Mouse (Mus musculus) heart, embryonic 10.5 days (tissue): ENCODE results near the gene Ifrd2. TPM values are rescaled to one million over a fixed set of nuclear protein-coding genes. Genes with fewer than 3 reads are reported as not detected.
"Not testable (repeated sequence)": the region's sequence is repeated elsewhere in the genome, so short reads cannot be mapped to it uniquely, and the experiment has no call there.

ENCODE experiments used
- DNase-seq: peaks from one replicate; pipeline ENCODE4 v3.0.0-alpha.2; 2017; ENCODE audit warnings: low spot score
- H3K27ac ChIP-seq: fragments of 300-500 bp; sonication (generic); 2 replicates; pipeline ENCODE4 v1.5.1; 2016; ENCODE audit warnings: mild to moderate bottlenecking
- H3K27me3 ChIP-seq: fragments of 300-500 bp; sonication (generic); 2 replicates; pipeline ENCODE4 v1.6.1; 2016; ENCODE audit warnings: mild to moderate bottlenecking; ENCODE audit not compliant: poor library complexity, insufficient read depth, severe bottlenecking
- H3K36me3 ChIP-seq: fragments of 300-500 bp; sonication (generic); 2 replicates; pipeline ENCODE4 v1.6.1; 2016; ENCODE audit warnings: mild to moderate bottlenecking, moderate library complexity
- H3K4me1 ChIP-seq: fragments of 300-500 bp; sonication (generic); 2 replicates; pipeline ENCODE4 v1.6.1; 2016; ENCODE audit warnings: mild to moderate bottlenecking
- H3K4me3 ChIP-seq: fragments of 300-500 bp; sonication (generic); 2 replicates; pipeline ENCODE4 v1.5.1; 2016; ENCODE audit warnings: mild to moderate bottlenecking, moderate library complexity
- H3K9me3 ChIP-seq: fragments of 300-500 bp; sonication (generic); 2 replicates; pipeline ENCODE4 v1.6.1; 2016; ENCODE audit warnings: mild to moderate bottlenecking, moderate library complexity
- WGBS: fragments of 180-500 bp; shearing (Covaris S2); methylation state at CpG from one replicate; pipeline ENCODE4 v1.1.7; 2016; 5-methylcytosine and 5-hydroxymethylcytosine counted together
- polyA plus RNA-seq: library from polyadenylated mRNA; unstranded; fragments of >200 nt; fragmentation: Nextera tagmentation; extraction: Ambion mirVana; gene quantifications from 2 replicates; pipeline ENCODE4 v1.2.1, GENCODE M21; 2016

The Ifrd2 gene
- polyA plus RNA-seq, 1 experiment from 2014 or later: 62.8 TPM

- Histone ChIP-seq H3K27ac (peak overlapping the region; percentile 97; the same call in 1 of the 2 replicates), H3K9me3 (no peaks in the 10 kb centered on the region), H3K36me3 (peaks cover 44% of the 10 kb centered on the region), H3K4me1 (peaks cover 62% of the 10 kb centered on the region), H3K27me3 (no peaks in the 10 kb centered on the region), H3K4me3 (peak overlapping the region; percentile 81)
- 60% methylated on average over 21 of the region's 21 CpGs for WGBS
- DNase-seq: peak; percentile 84
Measured at GRCm38 (mm10) chr9:107570845-107571244, 16.6 kb upstream of the Ifrd2 start.

- Histone ChIP-seq H3K4me1 (peaks cover 60% of the 10 kb centered on the region), H3K27ac (peak overlapping the region; percentile 97; the same call in 1 of the 2 replicates), H3K9me3 (no peaks in the 10 kb centered on the region), H3K27me3 (no peaks in the 10 kb centered on the region), H3K36me3 (peaks cover 44% of the 10 kb centered on the region), H3K4me3 (peak overlapping the region; percentile 81)
- no peak for DNase-seq
- 88% methylated on average over 22 of the region's 22 CpGs for WGBS
Measured at GRCm38 (mm10) chr9:107571534-107572326, 15.7 kb upstream of the Ifrd2 start.

DNA sequence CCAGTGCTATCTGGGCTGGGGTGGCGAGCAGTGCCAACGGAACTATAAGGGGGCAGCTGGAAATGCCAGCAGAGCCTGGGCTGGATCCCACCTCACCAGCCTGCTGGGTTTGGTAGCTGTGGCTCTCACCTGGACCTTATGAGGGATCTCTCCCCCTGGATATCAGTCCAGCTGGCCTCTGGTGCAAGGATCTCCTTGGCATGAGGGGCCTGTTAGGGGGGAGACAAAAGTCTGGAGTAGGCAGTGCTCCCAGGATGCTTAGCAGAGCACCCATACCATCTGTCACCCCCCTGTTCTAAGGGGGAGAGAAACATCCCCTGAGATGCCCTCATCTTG, 15.1 kb upstream of the Ifrd2 start:
- H3K27ac ChIP-seq: no peak overlapping the region
- no peaks in the 10 kb centered on the region for H3K27me3 ChIP-seq
- no peaks in the 10 kb centered on the region for H3K9me3 ChIP-seq
- DNase-seq: no peak
- 98% methylated on average over 2 of the region's 2 CpGs for WGBS
- H3K4me3 ChIP-seq: no peak overlapping the region
- H3K4me1 ChIP-seq: peaks cover 60% of the 10 kb centered on the region
- H3K36me3 ChIP-seq: peaks cover 44% of the 10 kb centered on the region

GRCm38 (mm10) chr9:107573774-107574173, 13.7 kb upstream of the Ifrd2 start:
- not testable (repeated sequence) for H3K27ac ChIP-seq, H3K9me3 ChIP-seq, H3K4me3 ChIP-seq, DNase-seq, H3K27me3 ChIP-seq
- 79% methylated on average over 6 of the region's 6 CpGs for WGBS
- Histone ChIP-seq H3K4me1 (peaks cover 61% of the 10 kb centered on the region), H3K36me3 (peaks cover 44% of the 10 kb centered on the region)

DNA sequence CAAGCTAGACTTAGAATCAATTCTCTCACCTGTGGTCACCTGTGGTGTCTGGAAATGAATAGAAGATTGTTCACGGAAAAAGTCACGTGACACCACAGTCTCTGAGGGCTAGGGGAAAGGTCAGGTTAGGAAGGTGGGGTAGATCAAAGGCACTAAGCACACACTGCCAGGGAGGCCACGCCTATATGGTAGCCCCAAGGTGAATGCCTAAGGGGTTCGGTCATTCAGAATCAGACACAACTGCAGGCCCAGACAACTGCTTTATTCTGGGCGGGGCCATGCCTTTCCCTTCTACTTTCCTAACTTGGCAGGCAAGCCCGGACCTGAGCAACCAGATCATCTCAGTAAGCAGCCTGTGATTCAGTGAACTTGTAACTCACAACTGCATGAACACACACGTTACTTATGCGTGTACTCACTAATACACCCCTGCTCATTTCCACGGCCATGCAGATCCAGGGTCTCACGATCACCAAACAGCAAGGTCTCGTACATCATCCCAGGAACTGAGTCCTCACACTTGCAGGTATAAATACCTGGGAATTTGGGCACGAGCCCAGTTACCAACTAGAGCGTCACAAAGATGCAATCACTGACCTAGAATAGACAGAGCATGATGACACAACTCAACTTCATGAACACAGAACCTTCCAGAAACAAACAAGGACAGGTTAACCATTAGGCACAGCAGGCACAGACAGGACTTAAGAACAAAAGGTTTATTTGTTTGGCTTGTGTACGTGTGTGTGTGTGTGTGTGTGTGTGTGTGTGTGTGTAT, 11.7 kb upstream of the Ifrd2 start:
- Histone ChIP-seq H3K27me3 (no peaks in the 10 kb centered on the region), H3K4me3 (no peak overlapping the region; the same call in 1 of the 2 replicates), H3K36me3 (peaks cover 38% of the 10 kb centered on the region), H3K9me3 (no peaks in the 10 kb centered on the region), H3K27ac (peak overlapping the region; percentile 8), H3K4me1 (peaks cover 59% of the 10 kb centered on the region)
- DNase-seq: no peak
- 86% methylated on average over 14 of the region's 14 CpGs for WGBS

DNA sequence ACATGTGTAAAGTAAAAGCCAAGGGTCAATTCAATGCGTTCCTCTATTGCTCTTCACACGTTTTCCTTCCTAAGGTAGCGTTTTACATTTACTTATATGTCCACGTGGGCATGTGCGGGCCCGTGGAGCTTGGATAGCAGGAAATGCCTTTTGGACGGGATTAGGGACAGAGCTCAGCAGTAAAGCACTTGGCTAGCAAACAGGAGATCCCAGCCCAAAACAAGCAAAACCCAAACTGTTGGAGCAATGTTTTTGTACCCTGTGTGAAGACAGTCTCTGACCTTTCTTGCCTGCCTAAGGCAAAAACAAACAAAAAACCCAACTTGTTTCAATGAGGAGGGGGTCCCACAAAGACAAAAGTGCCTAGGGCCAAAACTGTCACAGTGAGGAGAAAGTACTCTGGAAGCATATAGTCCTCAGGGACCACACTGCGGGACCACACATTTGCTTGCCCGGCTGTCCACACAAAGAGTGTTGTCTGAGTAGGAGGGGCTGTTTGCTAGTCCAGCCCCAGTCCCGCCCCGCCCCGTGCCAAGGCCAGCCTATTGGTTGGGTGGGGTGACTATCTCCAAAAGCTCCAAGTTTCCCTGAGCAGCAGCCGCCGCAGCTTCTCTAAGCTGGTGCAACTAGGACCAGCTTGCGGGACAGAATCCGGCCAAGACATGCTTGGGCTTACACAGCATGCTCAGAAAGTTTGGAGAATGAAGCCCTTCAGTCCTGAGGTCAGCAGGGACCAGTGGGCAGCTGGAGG, 10.9 kb upstream of the Ifrd2 start, which contains the start of gene Hyal1:
Gene Hyal1, plus strand, starts transcription at position 571 of the 751 bp plus-strand sequence.
- Histone ChIP-seq H3K27me3 (no peaks in the 10 kb centered on the region), H3K9me3 (no peaks in the 10 kb centered on the region), H3K4me3 (peak within 1 kb of the TSS; percentile 54), H3K27ac (peak within 1 kb of the TSS; percentile 8), H3K4me1 (peaks cover 58% of the 10 kb centered on the region), H3K36me3 (peaks cover 31% of the 10 kb centered on the region)
- WGBS: 24% methylated on average over 16 of the region's 16 CpGs
- peak; percentile 95 for DNase-seq

- WGBS: 88% methylated on average over 10 of the region's 10 CpGs
- H3K36me3 ChIP-seq: peaks cover 21% of the 10 kb centered on the region
- DNase-seq: no peak
- H3K9me3 ChIP-seq: no peaks in the 10 kb centered on the region
- no peak overlapping the region for H3K4me3 ChIP-seq
- H3K27ac ChIP-seq: no peak overlapping the region
- H3K27me3 ChIP-seq: no peaks in the 10 kb centered on the region
- H3K4me1 ChIP-seq: peaks cover 63% of the 10 kb centered on the region
Measured at GRCm38 (mm10) chr9:107577871-107578270, 9.6 kb upstream of the Ifrd2 start.

GRCm38 (mm10) chr9:107578587-107578986, 8.9 kb upstream of the Ifrd2 start, which contains the start of gene Naa80:
Gene Naa80, plus strand, starts transcription at chr9:107578887.
- no peak for DNase-seq
- Histone ChIP-seq H3K9me3 (no peaks in the 10 kb centered on the region), H3K27me3 (no peaks in the 10 kb centered on the region), H3K4me3 (no peak within 1 kb of the TSS; the same call in 1 of the 2 replicates), H3K4me1 (peaks cover 67% of the 10 kb centered on the region), H3K27ac (0 out of 2 replicates have a peak within 1 kb of the TSS, but pooled peaks have one; percentile 25), H3K36me3 (peaks cover 22% of the 10 kb centered on the region)
- 69% methylated on average over 3 of the region's 3 CpGs for WGBS

DNA sequence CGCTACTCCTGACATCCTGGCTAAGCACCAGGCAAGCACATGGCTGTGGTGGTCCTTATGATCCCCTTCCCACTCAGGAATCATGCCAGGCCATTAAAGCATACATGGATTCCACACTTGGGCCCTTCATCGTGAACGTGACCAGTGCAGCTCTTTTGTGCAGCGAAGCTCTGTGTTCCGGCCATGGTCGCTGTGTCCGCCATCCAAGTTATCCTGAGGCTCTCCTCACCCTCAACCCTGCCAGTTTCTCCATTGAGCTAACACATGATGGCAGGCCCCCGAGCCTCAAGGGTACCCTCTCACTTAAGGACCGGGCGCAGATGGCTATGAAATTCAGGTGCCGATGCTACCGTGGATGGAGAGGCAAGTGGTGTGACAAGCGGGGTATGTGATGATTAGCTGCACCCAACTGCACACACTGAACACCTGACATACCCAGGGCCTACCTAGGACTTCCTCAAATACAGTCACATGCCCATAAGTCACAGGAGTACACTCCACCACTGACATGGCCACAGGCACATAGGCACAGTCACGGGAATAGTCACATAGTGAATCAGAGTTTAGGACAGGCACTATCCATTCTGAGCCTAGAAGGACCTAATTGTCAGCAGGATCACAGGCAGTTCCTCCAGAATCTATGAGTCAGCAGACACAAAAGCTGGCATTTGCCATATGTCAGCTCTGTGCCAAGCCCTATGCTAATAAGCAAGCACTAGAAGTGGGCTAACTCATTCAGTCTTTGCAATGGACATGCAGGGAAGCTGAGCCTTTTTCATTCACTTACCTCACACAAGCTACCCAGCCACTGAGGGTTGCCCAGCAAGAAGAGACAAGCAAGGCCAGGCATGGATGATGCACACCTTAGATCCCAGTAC, 8.2 kb upstream of the Ifrd2 start:
- peaks cover 21% of the 10 kb centered on the region for H3K36me3 ChIP-seq
- 90% methylated on average over 14 of the region's 14 CpGs for WGBS
- H3K4me3 ChIP-seq: no peak overlapping the region
- H3K9me3 ChIP-seq: no peaks in the 10 kb centered on the region
- DNase-seq: no peak
- H3K4me1 ChIP-seq: peaks cover 67% of the 10 kb centered on the region
- H3K27ac ChIP-seq: 0 out of 2 replicates have a peak overlapping the region, but pooled peaks have one; percentile 25
- H3K27me3 ChIP-seq: no peaks in the 10 kb centered on the region

DNA sequence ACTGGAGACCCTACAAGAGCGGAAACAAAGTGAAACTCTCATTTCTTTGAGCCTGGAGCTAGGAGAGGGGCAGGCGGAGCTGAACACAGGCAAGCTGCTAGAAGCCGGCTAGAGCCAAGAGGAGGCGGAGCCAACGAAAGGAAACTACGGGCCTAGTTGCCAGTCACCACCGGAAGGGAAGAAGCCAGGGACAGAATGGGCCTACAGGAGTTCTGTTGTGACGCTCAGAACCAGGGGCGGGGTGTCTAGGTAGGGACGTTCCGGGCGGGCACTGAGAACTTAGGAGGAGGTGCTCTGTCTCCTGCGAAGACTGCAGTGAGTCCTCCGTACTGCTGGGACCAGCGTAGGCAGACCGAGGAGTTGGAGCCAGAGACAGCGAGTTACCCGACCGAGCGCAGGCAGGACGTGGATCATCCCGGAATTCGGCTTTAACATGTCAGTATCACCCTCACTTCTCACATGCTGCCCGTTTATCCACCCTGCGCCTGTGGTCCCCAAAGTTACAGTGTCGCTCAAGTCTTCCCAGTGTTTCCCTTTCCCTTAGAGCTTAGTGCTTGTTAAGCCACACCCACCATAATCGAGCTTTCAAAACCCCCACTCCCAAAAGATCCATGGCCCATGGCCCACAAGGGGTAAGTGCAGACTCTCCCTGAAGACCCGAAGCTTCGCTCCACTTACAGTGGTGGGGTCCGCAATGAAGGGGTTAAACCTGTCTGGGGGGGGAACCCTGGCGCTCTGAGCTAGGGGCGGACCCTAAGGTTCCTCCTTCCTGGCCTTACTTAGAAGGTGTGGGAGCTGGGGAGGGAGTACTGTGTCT, 6.7 kb upstream of the Ifrd2 start, which contains the start of gene Hyal3:
Gene Hyal3, plus strand, starts transcription at position 318 of the 817 bp plus-strand sequence.
- Histone ChIP-seq H3K27me3 (no peaks in the 10 kb centered on the region), H3K4me1 (peaks cover 63% of the 10 kb centered on the region), H3K27ac (peak within 1 kb of the TSS; percentile 94), H3K36me3 (peaks cover 21% of the 10 kb centered on the region), H3K4me3 (peak within 1 kb of the TSS; percentile 82), H3K9me3 (no peaks in the 10 kb centered on the region)
- under 1% methylated on average over 32 of the region's 32 CpGs for WGBS
- peak; percentile 95 for DNase-seq

GRCm38 (mm10) chr9:107581584-107581983, 5.9 kb upstream of the Ifrd2 start:
- Histone ChIP-seq H3K27me3 (no peaks in the 10 kb centered on the region), H3K27ac (peak overlapping the region; percentile 94; the same call in 1 of the 2 replicates)

More at GRCm38 (mm10) chr9:107581584-107581983, 5.9 kb upstream of the Ifrd2 start:
- peak overlapping the region; percentile 82 for H3K4me3 ChIP-seq
- DNase-seq: no peak
- 71% methylated on average over 4 of the region's 4 CpGs for WGBS
- H3K36me3 ChIP-seq: peaks cover 21% of the 10 kb centered on the region
- H3K4me1 ChIP-seq: peaks cover 62% of the 10 kb centered on the region
- H3K9me3 ChIP-seq: no peaks in the 10 kb centered on the region
